Mouse (Mus musculus) embryonic fibroblast, embryonic 13.5 days (primary cell): ENCODE data around the gene Rps21.
"Not testable (repeated sequence)": the region's sequence is repeated elsewhere in the genome, so short reads cannot be mapped to it uniquely, and the experiment has no call there.

Source experiments
- CTCF ChIP-seq: IDR thresholded peaks from 2 replicates; pipeline ENCODE4 v1.5.1; 2011; ENCODE audit warnings: mild to moderate bottlenecking, control low read depth, low read length, moderate library complexity, borderline replicate concordance; ENCODE audit not compliant: insufficient read depth
- POLR2A ChIP-seq: IDR thresholded peaks from 2 replicates; pipeline ENCODE4 v1.6.1; 2011; ENCODE audit warnings: low read depth, mild to moderate bottlenecking, control low read depth, low read length, moderate library complexity

- not testable (repeated sequence) for TF ChIP-seq CTCF, POLR2A
Observed at GRCm38 (mm10) chr2:180258951-180259484, 1.8 kb downstream of the Rps21 start.
